Mouse (Mus musculus) C2C12 (cell line): ENCODE data around the gene Hist1h1d.

Source experiments
- CEBPB ChIP-seq: IDR thresholded peaks from one replicate; pipeline ENCODE4 v1.6.1; 2011; ENCODE audit warnings: low read depth, mild to moderate bottlenecking, control low read depth, moderate library complexity
- CTCF ChIP-seq: IDR thresholded peaks from one replicate; pipeline ENCODE4 v1.5.1; 2011; ENCODE audit not compliant: control insufficient read depth, insufficient read depth, insufficient read length
- FOSL1 ChIP-seq: IDR thresholded peaks from one replicate; pipeline ENCODE4 v1.8.0; 2011; ENCODE audit warnings: mild to moderate bottlenecking, low read length; ENCODE audit not compliant: poor library complexity, insufficient read depth, severe bottlenecking
- MYOG ChIP-seq: IDR thresholded peaks from one replicate; pipeline ENCODE4 v1.6.1; 2011; ENCODE audit not compliant: control insufficient read depth, insufficient read length; ENCODE audit errors: extremely low read depth

- TF ChIP-seq CEBPB (no peak), CTCF (no peak), MYOG (no peak), FOSL1 (no peak)
Observed at GRCm38 (mm10) chr13:23518295-23518603, 34.8 kb upstream of the Hist1h1d start.
